Mouse (Mus musculus) kidney, postnatal 14 days (tissue): ENCODE measurements around the gene Dync2li1.

Source experiments
- DNase-seq: peaks from one replicate; pipeline ENCODE4 v3.0.0; 2022; ENCODE audit warnings: mixed read lengths

Gene Dync2li1

GRCm38 (mm10) chr17:84647630-84648029 lies 21.3 kb downstream of the Dync2li1 start:
- no peak for DNase-seq

GRCm38 (mm10) chr17:84650302-84651017 lies 24.2 kb downstream of the Dync2li1 start:
- DNase-seq: no peak

- DNase-seq: no peak
Measured at GRCm38 (mm10) chr17:84653544-84653943, 27.2 kb downstream of the Dync2li1 start.

GRCm38 (mm10) chr17:84656205-84656604 lies 29.9 kb downstream of the Dync2li1 start:
- no peak for DNase-seq

GRCm38 (mm10) chr17:84656653-84657421 lies 30.5 kb downstream of the Dync2li1 start:
- no peak for DNase-seq

- no peak for DNase-seq
Measured at GRCm38 (mm10) chr17:84657422-84657732, 31.1 kb downstream of the Dync2li1 start.

GRCm38 (mm10) chr17:84657782-84658181 lies 31.5 kb downstream of the Dync2li1 start:
- no peak for DNase-seq

GRCm38 (mm10) chr17:84658195-84658594 lies 31.9 kb downstream of the Dync2li1 start:
- no peak for DNase-seq

GRCm38 (mm10) chr17:84658951-84659350 lies 32.7 kb downstream of the Dync2li1 start:
- no peak for DNase-seq

GRCm38 (mm10) chr17:84665053-84665452 lies 38.8 kb downstream of the Dync2li1 start:
- no peak for DNase-seq

- peak; percentile 45 for DNase-seq
Measured at GRCm38 (mm10) chr17:84665691-84666090, 39.4 kb downstream of the Dync2li1 start.

GRCm38 (mm10) chr17:84667848-84668247 lies 41.6 kb downstream of the Dync2li1 start:
- no peak for DNase-seq

GRCm38 (mm10) chr17:84672376-84673369 lies 46.4 kb downstream of the Dync2li1 start:
- peak; percentile 67 for DNase-seq

GRCm38 (mm10) chr17:84674048-84674447 lies 47.8 kb downstream of the Dync2li1 start:
- DNase-seq: no peak

- DNase-seq: no peak
Measured at GRCm38 (mm10) chr17:84675204-84675603, 48.9 kb downstream of the Dync2li1 start.

- peak; percentile 41 for DNase-seq
Measured at GRCm38 (mm10) chr17:84675951-84676366, 49.7 kb downstream of the Dync2li1 start, which contains the start of gene Abcg8. TSS of gene Abcg8 (plus strand) at chr17:84676302.

GRCm38 (mm10) chr17:84677595-84677994 lies 51.3 kb downstream of the Dync2li1 start:
- DNase-seq: no peak

- DNase-seq: no peak
Measured at GRCm38 (mm10) chr17:84681670-84682069, 55.4 kb downstream of the Dync2li1 start.

- no peak for DNase-seq
Measured at GRCm38 (mm10) chr17:84682734-84683717, 56.7 kb downstream of the Dync2li1 start, which contains the start of gene Abcg5. TSS of gene Abcg5 (minus strand) at chr17:84683011.

- DNase-seq: no peak
Measured at GRCm38 (mm10) chr17:84684284-84684683, 58.0 kb downstream of the Dync2li1 start.

- no peak for DNase-seq
Measured at GRCm38 (mm10) chr17:84685286-84685685, 59.0 kb downstream of the Dync2li1 start.

GRCm38 (mm10) chr17:84687994-84688393 lies 61.7 kb downstream of the Dync2li1 start:
- no peak for DNase-seq
